Mouse (Mus musculus) lung, adult 2 months (tissue): ENCODE measurements around the gene Kiss1r. TPM values are rescaled to one million over a fixed set of nuclear protein-coding genes. Genes with fewer than 3 reads are reported as not detected.
A peak's percentile ranks its signal among the peaks of the same experiment; 100 is the strongest.

Source experiments
- DNase-seq: peaks from one replicate; pipeline ENCODE4 v3.0.0; 2022
- H3K4me1 ChIP-seq: fragments of 200-500 bp; 2 replicates; pipeline ENCODE4 v1.6.1; 2011; ENCODE audit warnings: low read length; ENCODE audit not compliant: control insufficient read depth, insufficient read depth
- H3K4me3 ChIP-seq: fragments of 200-500 bp; replicated peaks from 2 replicates; pipeline ENCODE3; 2011; ENCODE audit warnings: low read depth, mild to moderate bottlenecking, control low read depth, low read length; ENCODE audit errors: extremely low read depth
- CTCF ChIP-seq: fragments of 200-500 bp; IDR thresholded peaks from 2 replicates; pipeline ENCODE4 v1.5.1; 2011; ENCODE audit warnings: mild to moderate bottlenecking, low read length, control low read depth; ENCODE audit not compliant: insufficient read depth
- POLR2A ChIP-seq: fragments of 200-500 bp; IDR thresholded peaks from 2 replicates; pipeline ENCODE4 v1.6.1; 2011; ENCODE audit warnings: low read depth, mild to moderate bottlenecking, control low read depth, low read length, borderline replicate concordance; ENCODE audit errors: extremely low read depth
- WGBS: fragments of 180-500 bp; shearing (Covaris S2); methylation state at CpG from one replicate; pipeline ENCODE4 v1.1.7; 2018; 5-methylcytosine and 5-hydroxymethylcytosine counted together
- polyA plus RNA-seq: library from polyadenylated mRNA; depleted of rRNA; stranded (reverse); fragments of >200 nt; gene quantifications from 2 replicates; pipeline ENCODE4 v1.2.3, GENCODE M21; 2012

Gene Kiss1r
- polyA plus RNA-seq, 1 experiment: 20.9 TPM

DNA sequence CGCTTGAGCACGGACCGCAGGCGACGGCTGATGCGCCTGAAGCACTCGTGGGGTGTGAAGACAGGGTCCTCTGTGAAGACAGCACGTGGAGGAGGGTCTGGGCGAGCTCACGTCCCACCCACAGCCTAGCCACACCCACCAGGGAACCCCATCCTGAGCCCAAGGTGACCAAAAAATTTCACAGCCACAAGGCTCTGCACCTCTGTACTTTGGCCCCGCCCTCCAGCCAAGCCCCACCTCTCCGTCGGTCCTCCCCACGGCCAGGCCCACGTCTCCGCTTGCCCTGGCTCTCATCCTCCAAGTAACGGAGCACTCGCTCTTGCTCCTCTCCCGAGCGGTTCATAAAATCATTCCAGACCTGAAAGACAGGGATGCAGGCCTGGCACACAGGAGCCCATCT, 4.4 kb upstream of the Kiss1r start:
- no peak overlapping the region for H3K4me3 ChIP-seq
- 77% methylated on average over 20 of the region's 20 CpGs for WGBS
- DNase-seq: no peak
- no peak for TF ChIP-seq CTCF
- no peak for TF ChIP-seq POLR2A
- H3K4me1 ChIP-seq: peaks cover 14% of the 10 kb centered on the region

DNA sequence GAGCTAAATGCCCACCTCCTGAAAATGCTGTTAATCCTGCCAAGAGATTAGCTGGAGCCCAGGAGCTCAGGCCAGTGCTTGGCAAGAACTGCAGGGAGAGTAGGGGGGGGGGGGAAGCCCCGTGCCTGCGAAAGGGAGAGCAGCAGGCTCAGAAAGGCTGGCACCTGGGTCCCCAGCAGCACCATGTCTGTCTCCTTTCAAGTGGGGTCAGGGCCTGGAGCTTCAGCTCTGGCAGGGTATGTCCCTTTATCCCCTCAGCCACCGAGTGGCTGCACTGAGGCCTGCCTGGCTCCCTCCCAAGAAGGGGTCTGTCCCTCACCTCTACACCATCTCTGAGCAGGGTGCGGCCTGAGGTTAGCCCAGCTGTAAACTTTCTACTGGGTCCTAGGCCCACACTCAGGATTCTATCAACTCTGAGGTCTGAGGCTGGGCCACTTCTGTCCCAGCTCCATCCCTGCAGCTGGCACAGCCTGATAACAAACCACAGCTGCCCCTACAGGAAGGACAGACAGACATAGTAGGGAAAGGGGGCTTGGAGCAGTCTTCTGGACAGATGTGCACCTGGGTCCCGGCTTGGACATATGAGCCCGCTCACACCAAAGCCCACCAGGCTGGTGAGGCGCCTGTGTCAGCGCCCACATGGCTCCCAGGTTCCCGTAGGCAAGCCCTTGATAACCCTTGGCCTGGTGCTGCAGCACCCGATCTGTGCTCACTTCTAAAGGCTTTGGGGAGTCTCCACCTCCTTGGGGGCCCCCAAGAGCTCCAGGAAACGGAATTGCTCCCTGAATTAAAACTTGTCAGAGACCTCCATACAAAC, 2.4 kb upstream of the Kiss1r start:
- DNase-seq: no peak
- Histone ChIP-seq H3K4me3 (no peak overlapping the region), H3K4me1 (peaks cover 14% of the 10 kb centered on the region)
- no peak for TF ChIP-seq POLR2A
- TF ChIP-seq CTCF: no peak
- WGBS: 64% methylated on average over 11 of the region's 11 CpGs

DNA sequence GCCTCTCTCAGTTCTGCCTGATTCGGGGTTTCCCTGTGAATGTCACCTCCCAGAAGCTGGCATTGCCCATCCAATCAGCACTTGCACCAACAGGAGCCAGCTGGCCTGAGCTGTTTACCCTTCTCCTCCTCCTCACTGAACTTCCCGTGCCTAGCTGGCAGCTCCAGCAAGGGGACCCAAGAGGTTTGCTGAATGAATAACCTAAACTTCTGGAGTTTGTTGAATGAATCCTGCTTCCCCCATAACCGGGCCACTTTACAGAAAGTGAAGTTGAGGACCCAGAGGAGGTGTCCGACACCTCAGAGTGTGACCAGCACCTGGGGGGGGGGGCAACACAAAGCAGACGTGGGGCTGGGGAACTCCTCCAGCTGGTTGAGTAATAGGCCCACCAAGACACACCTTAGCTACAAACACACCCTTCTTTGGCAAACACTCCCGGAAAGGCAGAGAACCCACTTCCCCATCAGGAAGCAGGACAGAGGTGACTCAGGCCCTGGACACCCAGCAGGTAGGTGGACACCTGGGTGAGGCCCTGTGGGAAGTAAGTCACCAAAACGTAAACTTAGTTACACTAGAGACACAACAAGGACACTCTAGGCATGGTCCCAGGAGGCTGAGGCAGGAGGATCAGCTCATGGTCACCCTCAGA, 1.7 kb upstream of the Kiss1r start:
- DNase-seq: no peak
- TF ChIP-seq POLR2A (no peak), CTCF (no peak)
- Histone ChIP-seq H3K4me1 (peaks cover 13% of the 10 kb centered on the region), H3K4me3 (no peak overlapping the region)
- WGBS: 49% methylated on average over 7 of the region's 7 CpGs

DNA sequence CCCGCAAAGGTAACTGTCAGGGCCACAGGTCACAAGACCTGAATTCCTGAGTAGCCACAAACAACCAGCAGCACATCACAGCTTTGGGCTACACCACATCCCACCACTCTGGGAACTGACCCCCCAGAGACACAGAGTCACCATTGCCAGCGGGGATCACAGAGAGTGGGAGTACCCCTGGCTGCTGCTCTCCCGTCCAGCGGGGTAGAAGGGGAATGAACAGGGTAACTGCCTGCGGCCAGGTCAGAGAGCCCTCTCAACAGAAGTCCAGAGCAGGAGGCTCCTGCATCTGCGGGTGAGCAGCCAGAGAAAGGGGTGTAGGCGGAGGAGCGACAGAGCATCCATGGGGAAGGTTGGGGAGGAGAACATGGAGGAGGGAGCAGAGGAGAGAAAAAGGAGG, 690 bp upstream of the Kiss1r start:
- peaks cover 13% of the 10 kb centered on the region for H3K4me1 ChIP-seq
- TF ChIP-seq POLR2A (no peak), CTCF (no peak)
- no peak for DNase-seq
- peak overlapping the region; percentile 89 for H3K4me3 ChIP-seq
- WGBS: 4% methylated on average over 8 of the region's 8 CpGs

DNA sequence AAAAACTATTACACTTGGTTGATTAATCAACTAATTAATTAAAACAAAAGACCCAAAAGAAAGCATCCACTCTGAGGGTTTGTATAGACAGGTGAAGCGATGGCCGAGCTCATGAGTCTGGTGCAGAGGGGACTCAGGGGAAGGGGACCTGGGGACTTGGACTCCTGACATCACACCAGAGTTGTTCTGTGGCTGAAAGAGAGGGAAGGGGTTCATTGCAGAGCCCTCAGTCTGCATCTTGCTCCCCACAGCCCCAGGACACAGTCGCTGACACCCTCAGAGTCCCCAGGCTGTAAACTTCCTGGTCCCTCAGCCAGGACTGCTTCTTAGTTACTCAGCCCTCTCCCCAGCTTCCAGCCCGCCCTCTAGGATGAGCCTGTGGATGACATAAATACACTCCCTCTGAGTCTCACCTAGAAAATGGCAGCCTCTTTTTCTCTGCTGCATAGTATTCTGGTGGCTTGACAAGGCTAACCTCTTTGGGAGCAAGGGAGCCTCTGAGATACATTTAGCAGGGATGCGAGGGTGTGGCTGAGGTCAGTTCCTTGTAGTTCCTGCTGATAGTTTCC, 845 bp downstream of the Kiss1r start:
- H3K4me3 ChIP-seq: no peak overlapping the region
- TF ChIP-seq POLR2A: no peak
- no peak for TF ChIP-seq CTCF
- DNase-seq: no peak
- WGBS: 71% methylated on average over 5 of the region's 5 CpGs
- peaks cover 13% of the 10 kb centered on the region for H3K4me1 ChIP-seq

DNA sequence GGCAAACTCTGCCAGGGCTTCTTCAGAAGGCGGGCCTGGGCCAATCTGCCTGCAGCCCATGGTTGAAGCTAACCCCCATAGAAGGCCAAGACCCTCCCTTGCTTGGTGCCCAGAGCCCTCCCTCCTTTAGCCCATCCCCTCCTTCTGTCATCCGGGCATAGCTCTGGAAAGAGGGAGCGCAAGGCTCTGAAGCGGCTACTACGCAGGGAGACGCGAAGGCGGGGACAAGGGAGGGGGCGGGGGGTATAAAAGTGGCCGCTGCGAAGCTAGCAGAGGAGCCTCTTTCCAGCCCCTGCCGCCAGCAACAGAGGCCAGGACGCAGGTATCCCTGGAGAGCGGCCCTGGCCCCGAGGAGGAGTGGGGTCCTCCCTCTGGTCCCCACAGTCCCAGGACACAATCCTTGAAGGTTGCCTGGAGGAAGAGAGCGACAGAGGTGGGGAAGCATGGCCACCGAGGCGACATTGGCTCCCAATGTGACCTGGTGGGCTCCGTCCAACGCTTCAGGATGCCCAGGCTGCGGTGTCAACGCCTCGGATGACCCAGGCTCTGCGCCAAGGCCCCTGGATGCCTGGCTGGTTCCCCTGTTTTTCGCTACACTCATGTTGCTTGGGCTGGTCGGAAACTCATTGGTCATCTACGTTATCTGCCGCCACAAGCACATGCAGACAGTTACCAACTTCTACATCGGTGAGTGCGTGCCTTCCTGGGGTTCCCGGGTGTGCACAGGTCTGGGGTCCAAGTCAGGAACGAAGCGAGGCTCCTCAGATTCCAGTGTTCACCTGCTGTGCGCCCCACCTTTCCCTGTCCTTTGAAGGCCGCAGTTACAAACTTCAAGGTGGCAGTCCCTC, 1.7 kb downstream of the Kiss1r start:
- DNase-seq: no peak
- peak overlapping the region; percentile 55 for H3K4me3 ChIP-seq
- peaks cover 13% of the 10 kb centered on the region for H3K4me1 ChIP-seq
- TF ChIP-seq CTCF (no peak), POLR2A (peak; percentile 48; the same call in 1 of the 2 replicates)
- 22% methylated on average over 35 of the region's 35 CpGs for WGBS

DNA sequence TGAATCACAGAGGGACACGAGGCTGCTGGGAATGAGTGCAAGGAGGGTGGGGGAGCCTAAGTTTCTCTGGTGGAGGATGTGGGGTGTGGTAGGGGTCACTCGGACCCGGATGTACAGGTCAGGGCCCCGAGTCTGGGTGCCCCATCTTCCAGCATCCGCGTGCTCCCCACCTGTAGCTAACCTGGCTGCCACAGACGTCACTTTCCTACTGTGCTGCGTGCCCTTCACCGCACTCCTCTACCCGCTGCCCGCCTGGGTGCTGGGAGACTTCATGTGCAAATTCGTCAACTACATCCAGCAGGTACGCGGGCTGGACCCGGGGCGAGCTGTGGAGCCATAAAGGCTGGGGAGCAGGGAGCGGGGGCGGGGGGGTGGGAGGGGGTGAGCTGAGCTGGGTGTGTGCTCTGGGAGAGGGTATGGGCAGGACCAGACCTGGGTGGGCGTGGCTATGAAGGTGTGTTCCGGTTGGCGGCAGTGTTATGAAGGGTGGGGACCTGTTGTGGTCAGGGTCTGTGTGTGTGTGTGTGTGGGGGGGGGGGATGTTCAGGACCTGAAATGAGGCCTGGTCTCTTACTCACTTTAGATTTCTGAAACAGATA, 2.6 kb downstream of the Kiss1r start:
- no peak for DNase-seq
- WGBS: 16% methylated on average over 21 of the region's 21 CpGs
- peak overlapping the region; percentile 42 for H3K4me3 ChIP-seq
- TF ChIP-seq CTCF: no peak
- no peak for TF ChIP-seq POLR2A
- H3K4me1 ChIP-seq: peaks cover 13% of the 10 kb centered on the region

DNA sequence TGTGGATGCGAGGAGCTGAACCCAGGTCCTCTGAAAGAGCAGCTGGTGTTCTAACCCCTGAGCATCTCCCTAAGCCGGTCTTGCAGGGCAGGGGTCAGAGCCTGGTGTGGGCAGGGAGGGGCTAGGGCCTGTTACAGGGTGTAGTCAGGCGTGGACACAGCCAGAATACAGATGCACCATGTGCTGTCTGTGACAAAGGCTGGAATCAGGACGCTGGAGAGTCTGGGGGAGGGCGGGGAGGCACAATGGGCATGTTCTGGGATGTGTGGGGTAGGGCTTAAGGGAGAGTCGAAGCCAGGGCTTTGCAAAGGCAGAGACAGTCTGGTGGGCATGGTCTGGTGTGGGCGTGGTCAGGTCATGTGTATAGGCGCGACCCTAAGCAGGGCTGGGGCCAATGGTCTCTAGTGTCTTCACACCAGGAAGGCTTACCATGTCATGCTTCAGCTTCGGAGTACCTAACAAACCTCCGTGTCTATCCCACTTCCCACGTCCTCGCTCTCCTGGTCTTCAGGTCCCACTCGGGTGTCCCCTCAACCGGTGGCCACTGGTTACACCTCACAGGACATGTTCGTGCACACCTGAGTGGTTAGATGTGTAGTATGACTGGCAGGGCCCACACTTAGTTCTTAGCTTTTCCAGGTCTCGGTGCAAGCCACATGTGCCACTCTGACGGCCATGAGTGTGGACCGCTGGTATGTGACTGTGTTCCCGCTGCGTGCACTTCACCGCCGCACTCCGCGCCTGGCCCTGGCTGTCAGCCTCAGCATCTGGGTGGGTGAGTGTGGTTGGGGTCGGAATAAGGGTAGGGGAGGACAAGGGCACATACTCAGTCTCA, 3.5 kb downstream of the Kiss1r start:
- WGBS: 31% methylated on average over 26 of the region's 26 CpGs
- Histone ChIP-seq H3K4me3 (no peak overlapping the region), H3K4me1 (peaks cover 13% of the 10 kb centered on the region)
- TF ChIP-seq POLR2A (no peak), CTCF (no peak)
- no peak for DNase-seq
